In genomic region chr2:3195511-3195910, GRCm38 (mm10) we compare ENCODE assay signal across 20 mouse cellular contexts.
DNase-seq lines count a peak whose midpoint lies in the region; ATAC-seq and TF ChIP-seq lines count a peak whose summit lies in the region.
"Had no signal": no experiment of that assay in that cellular context is flagged by ENCODE, and none has a peak within 500 bp of the region (broad histone marks: within the 10 kb centered on the region; RNA-seq: fewer than 3 reads in every experiment).

No protein-coding gene starts in this region.

- peak overlapping the region; percentile 59; the same call in 1 of the 2 replicates for H3K27ac ChIP-seq in hindbrain, embryonic 10.5 days
- H3K27ac ChIP-seq in hindbrain, embryonic 16.5 days (ENCODE audit: low read depth, low read length): no peak overlapping the region
- peak overlapping the region; percentile 79 for H3K27ac ChIP-seq in layer of hippocampus, adult 2 months
- H3K27ac ChIP-seq in embryonic facial prominence, embryonic 10.5 days (replicated peaks): 0 out of 2 replicates have a peak overlapping the region, but pooled peaks have one; percentile 14
- no peak overlapping the region for H3K27ac ChIP-seq in midbrain, postnatal 0 days (ENCODE audit: low read depth, low read length)
- H3K27ac ChIP-seq: gastrocnemius, adult 2 months; hindbrain, embryonic 15.5 days had no signal

- no peak for DNase-seq in hindbrain, embryonic 10.5 days (ENCODE audit: low spot score)
- no peak for DNase-seq in layer of hippocampus, adult 2 months (ENCODE audit: low spot score in 2 of 2)
- no peak for DNase-seq in layer of hippocampus, postnatal 14 days (ENCODE audit: low spot score in 2 of 2)
- DNase-seq in embryonic facial prominence, embryonic 10.5 days (ENCODE audit: low spot score): peak; percentile 43
- no peak for DNase-seq in midbrain, postnatal 0 days (ENCODE audit: low spot score)
- DNase-seq in lung, postnatal 36 days: no peak
- DNase-seq: adrenal gland, postnatal 10 days; B cell, adult 2 months; cerebellum, adult 11 months; cerebellum, adult 8-10 months; cerebellum, postnatal 14 days; gastrocnemius, adult 2 months; gastrocnemius, postnatal 25 days had no signal

- peaks cover 57% of the 10 kb centered on the region for H3K36me3 ChIP-seq in hindbrain, embryonic 10.5 days
- peaks cover 10% of the 10 kb centered on the region for H3K36me3 ChIP-seq in hindbrain, embryonic 16.5 days (ENCODE audit: control insufficient read depth, insufficient read depth, low read length)
- H3K36me3 ChIP-seq in embryonic facial prominence, embryonic 10.5 days (replicated peaks): peaks cover 64% of the 10 kb centered on the region
- H3K36me3 ChIP-seq in midbrain, postnatal 0 days (ENCODE audit: insufficient read depth, low read length): peaks cover 39% of the 10 kb centered on the region
- H3K36me3 ChIP-seq: G1E had no signal

- no peak overlapping the region for H3K4me3 ChIP-seq in hindbrain, embryonic 10.5 days
- no peak overlapping the region for H3K4me3 ChIP-seq in hindbrain, embryonic 16.5 days (ENCODE audit: low read length)
- no peak overlapping the region for H3K4me3 ChIP-seq in layer of hippocampus, adult 2 months
- no peak overlapping the region for H3K4me3 ChIP-seq in embryonic facial prominence, embryonic 10.5 days
- no peak overlapping the region for H3K4me3 ChIP-seq in midbrain, postnatal 0 days (ENCODE audit: low read depth, low read length)
- H3K4me3 ChIP-seq: gastrocnemius, adult 2 months; heart, embryonic 12.5 days; hindbrain, embryonic 15.5 days had no signal

- WGBS in hindbrain, embryonic 10.5 days: 31% methylated on average over 5 of the region's 5 CpGs
- 44% methylated on average over 5 of the region's 5 CpGs for WGBS in hindbrain, embryonic 16.5 days
- WGBS in embryonic facial prominence, embryonic 10.5 days: 26% methylated on average over 5 of the region's 5 CpGs
- 48% methylated on average over 5 of the region's 5 CpGs for WGBS in midbrain, postnatal 0 days

- ATAC-seq in hindbrain, embryonic 16.5 days: no peak
- no peak for ATAC-seq in midbrain, postnatal 0 days (ENCODE audit: low FRiP score)
- ATAC-seq: CD4-positive, CD25-positive, alpha-beta regulatory T cell, adult 4 months; forebrain, embryonic 14.5 days; inflammation-experienced regulatory T-cells, adult 6 months had no signal

- H3K4me2 ChIP-seq in hindbrain, embryonic 16.5 days (ENCODE audit: low read length): no peak overlapping the region
- no peak overlapping the region for H3K4me2 ChIP-seq in midbrain, postnatal 0 days (ENCODE audit: low read depth, low read length, poor library complexity, severe bottlenecking)
- H3K4me2 ChIP-seq: heart, embryonic 12.5 days; hindbrain, embryonic 15.5 days had no signal

- no peak for TF ChIP-seq CTCF in layer of hippocampus, adult 2 months (conservative IDR thresholded peaks at IDR 0.05)
- TF ChIP-seq CTCF in midbrain, postnatal 0 days (IDR thresholded peaks at IDR 0.05): no peak

- H3K4me1 ChIP-seq in hindbrain, embryonic 10.5 days (replicated peaks): peaks cover 23% of the 10 kb centered on the region
- H3K4me1 ChIP-seq in hindbrain, embryonic 16.5 days (ENCODE audit: control insufficient read depth, insufficient read depth, low read depth, low read length): no peaks in the 10 kb centered on the region
- H3K4me1 ChIP-seq in embryonic facial prominence, embryonic 10.5 days: peaks cover 21% of the 10 kb centered on the region
- H3K4me1 ChIP-seq in midbrain, postnatal 0 days (ENCODE audit: insufficient read depth, low read length): no peaks in the 10 kb centered on the region
- H3K4me1 ChIP-seq: hindbrain, embryonic 15.5 days had no signal

- H3K9me3 ChIP-seq in hindbrain, embryonic 10.5 days: no peaks in the 10 kb centered on the region
- H3K9me3 ChIP-seq in hindbrain, embryonic 16.5 days (ENCODE audit: control insufficient read depth, low read length): no peaks in the 10 kb centered on the region
- H3K9me3 ChIP-seq in embryonic facial prominence, embryonic 10.5 days: no peaks in the 10 kb centered on the region
- no peaks in the 10 kb centered on the region for H3K9me3 ChIP-seq in midbrain, postnatal 0 days (ENCODE audit: low read length)
- H3K9me3 ChIP-seq: G1E; heart, embryonic 12.5 days; hindbrain, embryonic 15.5 days had no signal

- H3K27me3 ChIP-seq in hindbrain, embryonic 10.5 days (ENCODE audit: insufficient read depth, poor library complexity, severe bottlenecking): no peaks in the 10 kb centered on the region
- H3K27me3 ChIP-seq in hindbrain, embryonic 16.5 days (replicated peaks; ENCODE audit: control insufficient read depth, insufficient read depth, low read length): no peaks in the 10 kb centered on the region
- H3K27me3 ChIP-seq in embryonic facial prominence, embryonic 10.5 days (replicated peaks; ENCODE audit: low read depth, poor library complexity, severe bottlenecking): no peaks in the 10 kb centered on the region
- H3K27me3 ChIP-seq in midbrain, postnatal 0 days (ENCODE audit: insufficient read depth, low read length): no peaks in the 10 kb centered on the region
- H3K27me3 ChIP-seq: heart, embryonic 12.5 days; hindbrain, embryonic 15.5 days had no signal

- H3K9ac ChIP-seq in hindbrain, embryonic 16.5 days (ENCODE audit: low read depth, low read length): no peak overlapping the region
- no peak overlapping the region for H3K9ac ChIP-seq in midbrain, postnatal 0 days (replicated peaks; ENCODE audit: low read length, poor library complexity, severe bottlenecking)
- H3K9ac ChIP-seq: heart, embryonic 12.5 days; hindbrain, embryonic 15.5 days had no signal

Comparison
In these comparisons a context has a peak if more than half of its experiments do, and no peak if none do; other contexts are left out.
1. H3K27ac ChIP-seq: peak in hindbrain, embryonic 10.5 days (single experiment), layer of hippocampus, adult 2 months (single experiment) and embryonic facial prominence, embryonic 10.5 days (single experiment); none in hindbrain, embryonic 16.5 days (single experiment) and midbrain, postnatal 0 days (single experiment).